20 mouse cellular contexts compared by ENCODE assay signal in genomic region chr4:12620756-12621270, GRCm38 (mm10).
DNase-seq lines count a peak whose midpoint lies in the region; ATAC-seq and TF ChIP-seq lines count a peak whose summit lies in the region.
"Had no signal": no experiment of that assay in that cellular context is flagged by ENCODE, and none has a peak within 500 bp of the region (broad histone marks: within the 10 kb centered on the region; RNA-seq: fewer than 3 reads in every experiment).

No protein-coding gene starts in this region.

- no peak overlapping the region for H3K9ac ChIP-seq in forebrain, embryonic 14.5 days (ENCODE audit: low read length)
- H3K9ac ChIP-seq in forebrain, postnatal 0 days: no peak overlapping the region
- no peak overlapping the region for H3K9ac ChIP-seq in midbrain, embryonic 12.5 days (replicated peaks)
- no peak overlapping the region for H3K9ac ChIP-seq in kidney, embryonic 14.5 days (ENCODE audit: low read depth, low read length)
- H3K9ac ChIP-seq: embryonic facial prominence, embryonic 13.5 days; heart, embryonic 15.5 days; liver, postnatal 0 days had no signal

- H3K27me3 ChIP-seq in forebrain, embryonic 14.5 days (replicated peaks; ENCODE audit: control insufficient read depth, insufficient read depth, low read length): peaks cover 9% of the 10 kb centered on the region; the same call in 1 of the 2 replicates
- H3K27me3 ChIP-seq in forebrain, postnatal 0 days (ENCODE audit: insufficient read depth, low read length): no peaks in the 10 kb centered on the region
- no peaks in the 10 kb centered on the region for H3K27me3 ChIP-seq in midbrain, embryonic 12.5 days
- H3K27me3 ChIP-seq in kidney, embryonic 14.5 days (ENCODE audit: control insufficient read depth, insufficient read depth, low read length): no peaks in the 10 kb centered on the region
- H3K27me3 ChIP-seq: embryonic facial prominence, embryonic 13.5 days; heart, embryonic 15.5 days had no signal

- TF ChIP-seq CTCF in forebrain, postnatal 0 days (IDR thresholded peaks at IDR 0.05; ENCODE audit: low read depth): no peak

- H3K4me2 ChIP-seq in forebrain, embryonic 14.5 days (ENCODE audit: low read length): no peak overlapping the region
- H3K4me2 ChIP-seq in forebrain, postnatal 0 days (ENCODE audit: low read depth): no peak overlapping the region
- no peak overlapping the region for H3K4me2 ChIP-seq in midbrain, embryonic 12.5 days (replicated peaks)
- H3K4me2 ChIP-seq in kidney, embryonic 14.5 days (replicated peaks; ENCODE audit: low read depth, low read length): no peak overlapping the region
- H3K4me2 ChIP-seq: embryonic facial prominence, embryonic 13.5 days; heart, embryonic 15.5 days had no signal

- ATAC-seq in forebrain, embryonic 14.5 days: peak; percentile 75; the same call in 1 of the 2 replicates
- ATAC-seq in forebrain, postnatal 0 days: peak; percentile 49
- ATAC-seq in midbrain, embryonic 12.5 days (ENCODE audit: low FRiP score, low read depth): peak; percentile 89
- no peak for ATAC-seq in kidney, embryonic 14.5 days (ENCODE audit: low FRiP score, low TSS enrichment)
- ATAC-seq: liver, postnatal 0 days had no signal

- DNase-seq in forebrain, embryonic 14.5 days (ENCODE audit: low spot score): peak; percentile 20
- peak; percentile 38 for DNase-seq in forebrain, postnatal 0 days
- DNase-seq in retina, embryonic 14.5 days (ENCODE audit: low spot score): peak; percentile 31
- DNase-seq in cerebellum, postnatal 10 days: no peak
- no peak for DNase-seq in kidney, adult 8-10 months
- DNase-seq: adrenal gland, adult 8-10 months; cerebellum, postnatal 14 days; gastrocnemius, postnatal 36 days; kidney, adult 2 months; kidney, postnatal 4 days; layer of hippocampus, adult 9-11 months; liver, postnatal 0 days; lung, postnatal 14 days had no signal

- H3K27ac ChIP-seq in forebrain, embryonic 14.5 days (ENCODE audit: low read depth, low read length): 0 out of 2 replicates have a peak overlapping the region, but pooled peaks have one; percentile 27
- H3K27ac ChIP-seq in forebrain, postnatal 0 days (ENCODE audit: low read depth, low read length): 0 out of 2 replicates have a peak overlapping the region, but pooled peaks have one; percentile 4
- H3K27ac ChIP-seq in midbrain, embryonic 12.5 days (replicated peaks): peak overlapping the region; percentile 68
- no peak overlapping the region for H3K27ac ChIP-seq in kidney, embryonic 14.5 days (ENCODE audit: low read depth, low read length)
- H3K27ac ChIP-seq: embryonic facial prominence, embryonic 13.5 days; heart, embryonic 15.5 days; left cerebral cortex, adult 2 months; limb, embryonic 10.5 days; stomach, postnatal 0 days had no signal

- peaks cover 8% of the 10 kb centered on the region for H3K4me1 ChIP-seq in forebrain, embryonic 14.5 days (ENCODE audit: control insufficient read depth, insufficient read depth, low read length)
- H3K4me1 ChIP-seq in forebrain, postnatal 0 days (ENCODE audit: insufficient read depth): no peaks in the 10 kb centered on the region
- H3K4me1 ChIP-seq in midbrain, embryonic 12.5 days: peaks cover 15% of the 10 kb centered on the region
- no peaks in the 10 kb centered on the region for H3K4me1 ChIP-seq in kidney, embryonic 14.5 days (ENCODE audit: control insufficient read depth, insufficient read depth, low read length)
- H3K4me1 ChIP-seq: embryonic facial prominence, embryonic 13.5 days; heart, embryonic 15.5 days; limb, embryonic 10.5 days had no signal

- WGBS in forebrain, embryonic 14.5 days: 36% methylated on average over 4 of the region's 4 CpGs
- 30% methylated on average over 4 of the region's 4 CpGs for WGBS in forebrain, postnatal 0 days
- 47% methylated on average over 4 of the region's 4 CpGs for WGBS in midbrain, embryonic 12.5 days
- 81% methylated on average over 4 of the region's 4 CpGs for WGBS in kidney, embryonic 14.5 days

- H3K36me3 ChIP-seq in forebrain, embryonic 14.5 days (ENCODE audit: control insufficient read depth, insufficient read depth, low read length): no peaks in the 10 kb centered on the region
- no peaks in the 10 kb centered on the region for H3K36me3 ChIP-seq in forebrain, postnatal 0 days (ENCODE audit: insufficient read depth)
- H3K36me3 ChIP-seq in midbrain, embryonic 12.5 days: no peaks in the 10 kb centered on the region
- no peaks in the 10 kb centered on the region for H3K36me3 ChIP-seq in kidney, embryonic 14.5 days (ENCODE audit: control insufficient read depth, insufficient read depth, low read length)
- H3K36me3 ChIP-seq: embryonic facial prominence, embryonic 13.5 days; heart, embryonic 15.5 days; limb, embryonic 10.5 days had no signal

- no peak overlapping the region for H3K4me3 ChIP-seq in forebrain, embryonic 14.5 days (ENCODE audit: low read depth, low read length)
- H3K4me3 ChIP-seq in forebrain, postnatal 0 days (ENCODE audit: low read depth, low read length): no peak overlapping the region
- H3K4me3 ChIP-seq in midbrain, embryonic 12.5 days: no peak overlapping the region
- no peak overlapping the region for H3K4me3 ChIP-seq in kidney, embryonic 14.5 days (ENCODE audit: low read length)
- H3K4me3 ChIP-seq: embryonic facial prominence, embryonic 13.5 days; heart, embryonic 15.5 days; left cerebral cortex, adult 2 months; limb, embryonic 10.5 days had no signal

- H3K9me3 ChIP-seq in forebrain, embryonic 14.5 days (replicated peaks; ENCODE audit: control insufficient read depth, low read length): no peaks in the 10 kb centered on the region
- H3K9me3 ChIP-seq in forebrain, postnatal 0 days (ENCODE audit: low read length): no peaks in the 10 kb centered on the region
- no peaks in the 10 kb centered on the region for H3K9me3 ChIP-seq in midbrain, embryonic 12.5 days
- no peaks in the 10 kb centered on the region for H3K9me3 ChIP-seq in kidney, embryonic 14.5 days (ENCODE audit: control insufficient read depth, low read length)
- H3K9me3 ChIP-seq: embryonic facial prominence, embryonic 13.5 days; heart, embryonic 15.5 days; limb, embryonic 10.5 days had no signal

Comparison
In these comparisons a context has a peak if more than half of its experiments do, and no peak if none do; other contexts are left out.
1. DNase-seq: peak in forebrain, embryonic 14.5 days (single experiment), forebrain, postnatal 0 days (single experiment) and retina, embryonic 14.5 days (single experiment); none in cerebellum, postnatal 10 days (0 of 2) and kidney, adult 8-10 months (0 of 2).